Mouse (Mus musculus): ENCODE data around the gene Slc25a13.

The Slc25a13 gene

DNA sequence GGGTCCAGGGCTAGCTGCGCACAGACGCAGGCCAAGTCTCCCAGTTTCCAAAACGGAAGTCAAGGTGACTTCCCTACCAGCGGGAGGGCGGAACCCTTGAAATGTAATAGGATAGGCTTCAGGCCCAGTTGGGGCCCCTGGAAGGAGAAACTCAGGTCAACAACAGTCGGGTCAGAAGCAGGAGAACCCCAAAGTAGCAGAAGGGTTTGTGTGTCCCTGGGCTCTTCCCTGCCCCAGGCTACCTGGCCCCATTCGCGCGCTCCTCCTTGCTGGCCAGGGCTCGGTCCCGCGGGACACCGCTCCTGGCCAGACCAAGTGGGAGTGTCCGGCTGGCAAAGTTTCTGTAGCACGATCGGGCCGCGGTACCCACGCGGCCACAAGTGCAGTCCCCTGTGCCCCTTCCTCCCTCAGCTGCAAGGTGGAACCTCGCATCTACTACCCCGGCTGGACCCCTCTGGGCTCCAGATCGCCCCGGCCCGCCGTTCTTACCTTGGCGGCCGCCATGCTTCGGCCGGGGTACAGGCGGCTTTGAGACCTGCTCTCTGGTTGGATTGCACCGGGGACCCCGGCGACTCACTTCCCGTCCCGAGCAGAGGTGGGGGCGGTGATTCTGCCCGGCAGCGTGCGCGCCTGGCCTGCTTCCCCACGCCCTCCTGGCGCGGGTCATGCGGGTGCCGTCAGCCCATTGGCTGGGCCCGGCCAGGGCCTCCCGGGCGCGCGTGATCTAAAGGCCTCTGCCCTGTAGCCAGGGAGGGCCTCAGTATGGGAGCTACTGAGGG, at the start of gene Slc25a13:
Slc25a13 (minus strand) TSS at position 667 of the 779 bp plus-strand sequence.
- DNase-seq (ENCODE audit: low read depth, low spot score): no peak

DNA sequence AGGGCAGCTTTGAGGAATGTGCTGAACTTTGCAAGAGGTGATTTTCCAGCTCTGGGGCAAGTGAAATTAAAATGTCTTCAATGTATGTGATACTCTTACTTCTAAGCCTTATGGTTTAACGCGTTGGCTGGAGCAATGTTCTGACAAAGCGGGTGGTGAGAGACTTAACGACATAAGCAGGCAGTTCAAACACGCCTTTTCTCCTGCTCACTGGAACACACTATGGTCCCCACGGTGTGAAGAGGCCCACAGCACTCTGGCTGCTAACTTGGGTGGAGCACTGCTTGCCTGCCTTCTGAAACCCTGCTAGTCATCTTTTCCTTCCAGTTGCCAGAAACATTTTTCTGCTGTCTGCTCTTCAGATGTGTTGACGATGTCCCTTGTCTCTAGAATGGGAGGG, 48.8 kb upstream of the Slc25a13 start:
- DNase-seq (ENCODE audit: low read depth, low spot score): no peak

DNA sequence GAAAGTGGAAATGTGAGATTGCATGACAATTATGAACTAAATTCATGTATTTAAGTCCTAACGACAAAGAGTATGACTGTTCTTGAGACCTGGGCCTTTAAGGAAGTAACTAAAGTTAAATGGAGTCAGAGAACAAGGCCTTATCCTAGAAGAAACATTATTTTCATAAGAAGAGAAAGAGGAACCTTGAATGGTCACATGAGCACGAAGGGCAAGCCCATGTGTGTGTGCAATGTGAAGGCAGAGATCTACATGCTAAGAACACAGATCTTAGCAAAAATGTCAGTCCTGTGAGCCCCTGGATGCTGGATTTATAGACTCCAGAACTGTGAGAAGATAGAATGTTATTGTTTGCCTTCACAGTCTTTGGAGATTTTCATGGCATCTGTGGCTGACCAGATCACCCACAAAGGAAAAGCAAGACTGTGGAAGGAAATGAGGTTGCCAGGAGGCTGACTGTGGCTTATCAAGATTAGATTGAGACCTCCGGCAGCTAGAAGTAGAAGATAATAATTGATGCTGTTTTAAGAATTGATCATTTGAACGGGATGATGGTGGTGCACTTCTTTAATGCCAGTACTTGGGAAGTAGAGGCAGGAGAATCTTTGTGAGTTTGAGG, 46.4 kb upstream of the Slc25a13 start:
- DNase-seq (ENCODE audit: low read depth, low spot score): no peak

DNA sequence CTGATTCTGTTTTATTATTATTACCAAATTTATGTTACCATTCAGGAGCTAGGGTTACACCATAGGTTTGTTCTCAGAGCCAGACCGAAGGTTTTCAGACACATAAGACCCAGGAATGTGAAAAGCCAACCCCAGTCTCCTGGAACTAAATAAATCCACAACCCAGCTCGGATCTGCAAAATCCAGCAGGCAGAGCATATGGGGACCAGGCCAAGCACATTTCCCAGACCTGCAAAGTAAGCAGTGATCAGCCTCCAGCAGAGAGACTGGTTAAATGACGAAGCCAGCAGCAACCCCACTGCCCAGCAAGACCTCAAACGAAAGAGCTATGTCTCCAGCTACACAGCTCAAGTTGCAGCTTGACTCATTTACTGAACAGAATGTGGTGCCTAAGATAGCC, 43.9 kb upstream of the Slc25a13 start:
- no peak for DNase-seq (ENCODE audit: low read depth, low spot score)

DNA sequence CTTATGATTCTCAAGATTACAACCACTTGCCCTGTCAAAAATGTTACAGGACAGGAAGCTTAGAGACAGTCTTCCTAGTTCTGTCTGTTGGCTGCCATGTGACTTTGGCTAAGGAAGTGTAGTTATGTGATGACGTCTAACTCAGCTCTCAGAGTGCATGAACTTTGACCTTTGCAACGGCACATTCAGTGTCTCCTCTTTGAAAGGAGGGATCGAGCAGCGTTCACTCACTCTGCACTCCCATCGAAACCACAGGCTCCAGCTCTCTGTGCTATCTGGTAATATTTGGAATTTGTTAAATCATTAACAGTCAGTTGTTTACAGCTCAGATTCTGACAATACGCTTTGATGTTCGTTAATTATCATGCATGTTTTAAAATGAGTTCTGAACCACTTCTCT, 31.5 kb upstream of the Slc25a13 start:
- DNase-seq (ENCODE audit: low read depth, low spot score): no peak

DNA sequence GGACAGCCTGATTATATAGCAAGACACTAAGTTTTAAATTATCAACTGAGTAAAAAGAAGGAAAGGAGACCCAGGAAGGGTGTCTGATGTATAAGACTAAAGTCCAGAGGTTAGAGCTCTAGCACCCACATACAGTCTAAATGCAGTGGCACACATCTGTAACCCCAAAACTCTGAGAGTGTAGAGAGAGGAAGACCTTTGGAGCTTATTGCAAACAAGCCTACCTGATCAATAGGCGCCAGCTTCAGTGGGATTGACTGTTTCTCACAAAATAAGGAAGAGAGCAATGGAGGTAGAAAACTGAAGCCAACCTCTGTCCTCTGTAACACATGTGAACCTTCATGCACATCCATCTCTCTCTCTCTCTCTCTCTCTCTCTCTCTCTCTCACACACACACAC, 26.9 kb upstream of the Slc25a13 start:
- DNase-seq (ENCODE audit: low read depth, low spot score): no peak

DNA sequence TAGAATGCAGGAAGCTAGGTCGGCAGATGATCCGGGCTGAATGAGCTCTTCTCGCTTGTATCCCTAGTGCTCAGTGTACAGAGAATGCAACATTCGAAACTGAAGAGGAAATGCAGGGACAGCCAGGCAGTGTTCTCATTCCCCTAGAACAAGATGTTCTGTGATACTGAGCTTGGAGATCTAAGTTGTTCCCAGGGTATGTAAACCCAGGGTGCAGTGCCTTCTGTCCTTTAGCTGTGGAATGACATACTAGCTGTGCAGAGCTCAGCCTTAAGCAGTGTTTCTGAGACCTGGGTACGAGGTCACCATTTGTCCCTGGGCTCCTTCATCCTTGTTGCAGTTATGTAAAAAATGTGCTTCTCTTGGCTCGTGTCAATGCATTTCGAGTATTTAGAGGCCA, 25.1 kb upstream of the Slc25a13 start:
- DNase-seq (ENCODE audit: low read depth, low spot score): no peak

DNA sequence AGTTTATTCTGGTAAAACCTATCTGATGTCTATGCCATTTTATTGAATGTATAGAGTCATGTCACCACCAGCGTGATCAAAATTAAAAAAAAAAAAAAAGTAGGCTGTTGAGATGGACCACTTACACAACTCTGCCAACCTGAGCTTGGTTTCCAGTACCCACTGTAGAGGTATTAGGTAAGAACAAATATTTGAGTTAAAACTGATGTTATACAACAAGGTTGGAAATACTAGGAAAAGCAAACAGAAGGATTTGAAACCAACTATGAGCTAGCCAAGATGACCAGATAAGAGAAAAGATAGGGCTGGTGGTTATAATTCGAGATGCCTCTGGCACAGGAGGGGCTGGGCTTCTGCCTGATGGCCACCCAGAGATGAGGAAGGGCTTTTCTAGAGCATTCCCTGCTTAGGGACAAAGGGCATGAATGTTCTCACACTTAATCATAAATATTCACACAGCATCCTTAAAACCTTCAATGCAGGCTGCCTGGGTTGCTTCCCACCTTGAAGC, 19.9 kb upstream of the Slc25a13 start:
- DNase-seq (ENCODE audit: low read depth, low spot score): no peak

DNA sequence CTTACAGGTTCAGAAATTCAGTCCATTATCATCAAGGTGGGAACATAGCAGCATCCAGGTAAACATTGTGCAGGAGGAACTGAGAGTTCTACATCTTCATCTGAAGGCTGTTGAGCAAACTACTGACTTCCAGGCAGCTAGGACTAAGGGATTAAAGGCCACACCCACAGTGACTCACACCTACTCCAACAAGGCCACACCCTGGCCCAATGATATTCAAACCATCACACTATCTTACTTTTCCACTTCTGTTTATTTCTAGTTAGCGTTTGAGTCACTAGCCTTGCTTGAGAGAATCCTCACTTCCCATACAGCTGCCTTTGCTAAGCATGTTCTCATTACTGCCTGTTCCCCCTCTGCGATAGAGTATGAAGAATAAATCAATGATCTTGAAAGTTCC, 13.3 kb upstream of the Slc25a13 start:
- no peak for DNase-seq (ENCODE audit: low read depth, low spot score)

DNA sequence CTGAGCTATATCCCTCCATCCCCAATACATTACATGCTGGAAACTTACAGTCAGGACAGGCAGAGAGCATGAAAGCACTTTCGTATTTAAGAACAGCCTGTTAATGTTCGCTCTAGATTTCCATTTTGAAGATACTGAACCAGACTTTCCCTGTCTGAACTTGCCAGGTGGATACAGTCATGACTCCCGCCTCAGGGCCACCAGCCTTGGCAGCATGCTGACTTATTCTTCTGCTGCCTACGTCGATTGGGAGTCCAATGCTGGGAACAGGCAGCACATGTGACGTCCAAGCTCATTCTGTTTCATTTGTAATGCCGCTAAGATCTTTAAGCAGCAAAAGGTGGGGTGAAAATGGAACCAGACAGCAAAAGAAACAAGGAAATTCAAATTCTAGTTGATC, 5.7 kb upstream of the Slc25a13 start:
- no peak for DNase-seq (ENCODE audit: low read depth, low spot score)

DNA sequence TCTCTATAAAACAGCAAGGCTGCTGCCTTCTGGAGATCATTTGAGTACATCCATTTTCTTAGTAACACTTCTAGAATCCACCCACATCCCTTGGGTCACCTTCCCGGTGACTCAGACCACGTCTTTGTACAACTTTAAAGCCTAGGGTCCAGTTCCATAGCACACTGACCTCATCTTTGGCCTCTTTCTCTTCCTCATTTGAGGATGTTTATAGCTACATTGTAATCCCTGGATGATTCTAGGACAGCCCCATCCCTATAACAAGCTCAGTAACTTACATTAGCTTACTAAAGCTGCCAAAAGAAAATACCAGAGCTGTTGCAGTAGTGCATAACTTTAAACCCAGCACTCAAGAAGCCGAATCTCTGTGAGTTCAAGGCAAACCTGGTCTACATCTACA, 3.6 kb upstream of the Slc25a13 start:
- no peak for DNase-seq (ENCODE audit: low read depth, low spot score)

DNA sequence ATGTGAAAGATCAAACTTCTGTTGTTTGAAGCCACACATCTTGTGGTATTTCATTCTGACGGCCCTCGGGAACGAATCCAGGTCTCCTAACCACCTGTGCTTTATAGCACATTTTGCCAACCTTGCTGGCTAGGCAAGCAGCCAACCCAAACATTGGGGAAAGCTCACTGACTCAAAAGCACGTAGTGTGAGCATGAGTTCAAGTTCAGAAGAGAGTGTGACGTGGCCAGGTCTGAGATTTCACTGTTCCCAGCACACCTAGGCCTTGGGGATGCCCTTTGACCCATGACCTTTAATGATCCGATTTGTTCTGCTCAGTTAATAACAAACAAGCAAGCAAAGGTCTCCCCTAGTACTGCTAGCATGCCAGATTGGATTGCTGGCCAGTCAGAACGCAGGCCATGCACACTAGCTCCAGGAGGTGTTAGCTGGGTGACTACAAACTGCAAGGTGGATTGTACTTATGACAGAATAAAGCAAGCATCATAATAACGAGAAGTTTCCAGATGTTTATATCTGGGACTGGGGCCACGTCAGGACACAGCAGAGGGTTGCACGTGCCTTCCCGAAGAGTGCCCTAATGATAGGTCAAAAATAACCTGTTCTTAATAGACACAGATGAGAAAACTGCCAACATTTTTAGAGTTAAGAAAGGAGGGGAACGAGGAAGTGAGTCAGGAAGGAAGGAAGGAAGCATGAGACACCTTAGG, 2.8 kb upstream of the Slc25a13 start:
- DNase-seq (ENCODE audit: low read depth, low spot score): no peak

DNA sequence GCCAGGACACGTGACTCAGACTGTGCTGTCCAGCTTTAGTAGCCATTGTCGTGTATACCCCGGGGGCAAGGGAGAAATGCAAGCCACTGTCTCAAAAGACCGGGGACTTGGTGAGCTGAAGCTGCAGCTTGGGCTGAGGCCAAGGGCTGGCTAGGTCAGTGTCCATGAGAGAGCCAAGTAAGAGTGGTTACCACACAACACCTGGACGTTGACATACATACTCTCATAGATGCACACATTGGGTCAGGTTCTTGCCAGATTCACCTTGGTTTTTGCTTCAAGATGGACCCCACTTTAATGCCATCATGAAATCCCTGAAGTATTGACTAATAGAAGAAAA, 283 bp upstream of the Slc25a13 start:
- DNase-seq (ENCODE audit: low read depth, low spot score): no peak

DNA sequence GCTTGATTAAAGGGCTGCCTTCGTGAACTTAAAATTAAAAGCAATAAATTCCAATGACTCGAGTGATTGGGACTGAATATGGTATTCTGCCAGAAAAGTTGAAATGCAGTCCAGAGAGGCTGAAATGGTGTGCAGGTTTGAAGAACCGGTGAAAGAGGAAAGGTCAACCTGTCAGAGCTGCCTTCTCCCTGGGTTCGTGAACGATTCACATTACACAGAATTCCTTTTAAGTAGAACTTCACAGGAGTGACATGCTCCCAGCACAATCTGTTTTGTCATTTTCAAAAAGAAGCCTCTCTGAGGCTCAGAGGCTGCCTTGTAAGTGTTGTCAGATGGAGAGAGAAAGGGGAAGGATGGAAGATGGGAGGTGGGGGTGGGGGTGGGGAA, 860 bp downstream of the Slc25a13 start:
- no peak for DNase-seq (ENCODE audit: low read depth, low spot score)

DNA sequence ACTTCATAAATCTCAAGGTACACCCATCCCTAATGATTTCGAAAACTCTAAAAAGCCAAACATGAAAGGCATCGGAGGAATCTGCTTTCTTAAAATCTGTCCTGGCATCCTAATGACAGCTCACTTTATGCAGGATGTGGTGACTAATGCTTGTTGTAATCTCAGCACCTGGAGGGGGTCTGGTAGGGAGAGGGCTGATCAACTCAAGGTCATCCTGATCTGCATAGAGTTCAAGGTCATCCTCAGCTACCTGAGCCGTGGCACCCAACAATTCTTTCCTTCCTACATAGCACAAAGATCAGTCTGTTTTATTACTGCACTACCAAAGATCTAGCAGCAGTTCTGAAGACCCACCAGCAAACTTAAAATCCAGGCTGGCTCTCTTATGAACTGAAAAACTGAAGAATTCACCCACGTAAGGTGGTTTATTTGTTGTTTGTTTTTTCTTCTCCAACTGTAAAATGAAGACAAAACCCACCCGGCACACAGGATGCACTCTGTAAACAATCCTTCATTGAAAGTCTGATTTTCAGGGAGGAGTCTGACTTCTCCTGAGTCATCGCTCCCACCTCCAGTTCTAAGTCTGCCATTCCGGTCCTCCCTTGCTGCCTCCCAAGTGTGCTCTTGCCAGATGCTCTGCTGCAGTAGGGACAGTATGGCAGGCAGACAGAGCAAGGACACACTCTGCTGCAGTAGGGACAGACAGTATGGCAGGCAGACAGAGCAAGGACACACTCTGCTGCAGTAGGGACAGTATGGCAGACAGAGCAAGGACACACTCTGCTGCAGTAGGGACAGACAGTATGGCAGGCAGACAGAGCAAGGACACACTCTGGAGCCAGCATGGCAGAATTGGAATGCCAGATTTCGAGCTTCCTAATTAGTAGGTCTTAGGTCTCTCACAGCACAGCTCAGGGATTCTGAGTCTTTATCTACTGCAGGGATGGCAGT, 4.3 kb downstream of the Slc25a13 start:
- DNase-seq (ENCODE audit: low read depth, low spot score): no peak

DNA sequence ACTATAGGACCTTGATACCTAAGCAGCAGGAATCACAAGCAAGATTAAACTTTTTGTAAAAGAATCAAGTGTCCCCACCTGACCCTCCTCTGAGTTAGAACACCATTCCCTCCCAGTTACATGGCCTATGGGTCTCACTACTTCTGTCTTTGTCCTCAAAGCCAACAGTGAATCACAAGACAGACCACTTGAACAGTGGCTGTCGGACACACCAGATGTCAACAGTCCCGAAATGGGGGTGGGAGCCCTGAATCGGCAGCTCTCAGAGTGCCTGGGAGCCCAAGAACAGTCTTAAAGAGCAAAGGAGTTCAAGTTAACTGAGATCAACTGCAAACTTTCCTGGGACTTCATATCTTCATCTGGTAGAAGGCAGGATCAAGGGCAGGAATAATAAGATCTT, 5.0 kb downstream of the Slc25a13 start:
- DNase-seq (ENCODE audit: low read depth, low spot score): no peak

DNA sequence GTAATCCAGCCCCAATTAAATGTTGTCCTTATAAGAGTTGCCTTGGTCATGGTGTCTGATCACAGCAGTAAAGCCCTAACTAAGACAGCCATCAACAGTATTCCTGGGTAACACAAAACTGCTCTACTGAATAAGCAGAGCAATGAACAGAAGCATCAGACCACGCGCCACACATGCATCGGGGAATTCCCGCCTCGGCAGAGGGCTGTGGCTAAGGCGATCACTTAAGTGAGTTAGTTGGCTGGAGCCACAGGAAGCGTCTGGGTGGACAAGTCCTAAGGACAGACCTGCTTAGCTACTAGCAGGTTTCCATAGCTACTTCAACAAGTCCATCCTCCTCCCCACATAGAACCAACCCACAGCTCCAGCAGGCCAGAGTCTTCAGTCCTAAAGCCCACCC, 6.3 kb downstream of the Slc25a13 start:
- DNase-seq (ENCODE audit: low read depth, low spot score): no peak

DNA sequence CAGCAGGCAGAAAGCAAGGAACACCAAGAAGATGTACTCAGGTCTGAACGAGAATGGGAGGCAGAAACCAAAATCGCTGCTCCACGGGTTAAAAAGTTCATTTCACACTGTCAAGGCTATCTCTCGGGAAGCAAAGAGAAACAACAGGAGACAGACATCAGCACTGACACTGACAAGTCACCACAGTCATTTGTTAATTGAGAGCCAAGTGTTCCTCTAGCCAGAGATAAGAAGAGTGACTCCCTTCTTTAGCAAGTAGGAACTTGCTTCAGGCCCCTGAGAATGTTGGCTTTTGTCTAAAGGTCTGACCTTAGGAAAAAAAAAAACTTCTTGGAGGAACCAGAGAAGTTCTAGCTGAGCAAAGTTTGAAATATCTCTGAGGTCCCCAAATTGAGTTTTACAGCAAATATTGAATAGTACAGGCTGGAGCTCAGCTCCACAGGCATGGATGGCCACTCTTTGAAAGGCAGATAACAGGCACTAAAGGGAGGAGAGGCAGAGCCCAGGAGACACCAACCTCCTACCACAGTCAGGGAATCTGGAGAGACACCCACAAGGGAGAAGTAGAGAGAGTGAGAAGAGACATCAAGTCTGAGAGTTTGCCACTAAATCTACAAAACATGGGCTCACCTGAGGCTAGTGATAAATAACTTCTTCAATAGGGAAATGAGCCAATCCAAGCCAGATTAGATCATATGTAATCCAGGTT, 8.5 kb downstream of the Slc25a13 start:
- no peak for DNase-seq (ENCODE audit: low read depth, low spot score)

DNA sequence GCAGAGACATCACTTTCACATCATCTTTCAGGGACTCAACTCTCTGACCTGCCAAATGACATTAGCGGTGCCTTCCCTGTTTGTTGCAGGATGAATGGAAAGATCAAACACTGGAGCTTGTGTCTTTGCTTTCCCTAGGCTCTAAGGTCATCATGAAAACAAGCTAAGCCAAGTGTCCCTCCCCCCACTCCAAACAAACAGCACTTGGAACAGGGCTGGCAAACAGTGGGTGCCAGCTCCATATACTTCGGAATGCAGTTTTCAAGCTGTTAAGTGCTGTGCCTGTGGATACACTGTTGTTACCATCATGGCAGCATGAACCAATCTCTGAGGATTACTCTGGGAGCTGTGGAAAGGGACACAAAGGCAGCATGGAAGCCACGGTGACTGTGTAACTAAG, 9.1 kb downstream of the Slc25a13 start:
- DNase-seq (ENCODE audit: low read depth, low spot score): no peak

DNA sequence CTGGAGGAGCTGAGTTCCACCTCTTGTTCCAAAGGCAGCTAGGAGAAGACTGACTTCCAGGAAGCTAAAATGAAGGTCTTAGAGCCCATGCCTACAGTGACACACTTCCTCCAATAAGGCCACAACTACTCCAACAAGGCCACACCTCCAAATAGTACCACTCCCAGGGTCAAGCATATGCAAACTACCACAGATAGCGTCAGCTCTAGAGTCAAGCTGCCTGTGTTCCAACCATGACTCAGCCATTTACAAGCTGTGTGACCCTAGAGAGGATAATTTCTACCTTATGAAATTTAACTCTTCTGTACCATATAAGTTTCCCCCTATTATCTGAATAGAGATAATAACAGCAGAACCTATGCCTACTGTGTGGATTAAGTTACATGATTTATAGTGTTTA, 9.6 kb downstream of the Slc25a13 start:
- DNase-seq (ENCODE audit: low read depth, low spot score): no peak

DNA sequence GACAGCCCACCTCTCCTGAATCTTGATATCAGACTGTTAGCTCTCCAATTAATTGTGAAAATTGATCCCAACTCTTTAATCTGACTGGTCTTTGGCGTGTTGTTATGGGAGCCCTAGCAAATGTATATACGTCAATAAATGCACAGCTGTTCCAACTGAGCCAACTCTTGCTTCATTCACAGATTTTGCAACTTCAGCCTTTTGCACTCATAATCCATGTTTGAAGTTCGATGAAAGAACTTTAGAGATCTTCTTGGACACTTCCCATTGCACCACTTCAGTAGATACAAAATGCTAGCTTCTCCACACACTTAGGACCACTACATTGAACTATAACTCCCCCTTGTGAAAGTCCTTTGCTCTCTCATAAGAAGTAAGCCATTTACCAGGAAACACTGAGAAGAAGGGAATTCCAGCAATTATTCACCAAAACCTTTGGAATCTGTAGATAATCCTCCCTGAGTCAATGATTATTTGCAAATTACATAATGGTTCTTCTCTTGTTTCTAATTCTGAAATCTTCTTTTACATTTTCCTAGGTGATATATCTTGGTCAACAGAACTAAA, 11.3 kb downstream of the Slc25a13 start:
- no peak for DNase-seq (ENCODE audit: low read depth, low spot score)

All from telencephalon, adult 2 months (tissue).